Mouse (Mus musculus) MN1 (cell line): ENCODE measurements around the gene Col4a2.

Source experiments
- DNase-seq: peaks from one replicate; pipeline ENCODE4 v3.0.0-alpha.2; 2016; ENCODE audit warnings: low spot score

Gene Col4a2

DNA sequence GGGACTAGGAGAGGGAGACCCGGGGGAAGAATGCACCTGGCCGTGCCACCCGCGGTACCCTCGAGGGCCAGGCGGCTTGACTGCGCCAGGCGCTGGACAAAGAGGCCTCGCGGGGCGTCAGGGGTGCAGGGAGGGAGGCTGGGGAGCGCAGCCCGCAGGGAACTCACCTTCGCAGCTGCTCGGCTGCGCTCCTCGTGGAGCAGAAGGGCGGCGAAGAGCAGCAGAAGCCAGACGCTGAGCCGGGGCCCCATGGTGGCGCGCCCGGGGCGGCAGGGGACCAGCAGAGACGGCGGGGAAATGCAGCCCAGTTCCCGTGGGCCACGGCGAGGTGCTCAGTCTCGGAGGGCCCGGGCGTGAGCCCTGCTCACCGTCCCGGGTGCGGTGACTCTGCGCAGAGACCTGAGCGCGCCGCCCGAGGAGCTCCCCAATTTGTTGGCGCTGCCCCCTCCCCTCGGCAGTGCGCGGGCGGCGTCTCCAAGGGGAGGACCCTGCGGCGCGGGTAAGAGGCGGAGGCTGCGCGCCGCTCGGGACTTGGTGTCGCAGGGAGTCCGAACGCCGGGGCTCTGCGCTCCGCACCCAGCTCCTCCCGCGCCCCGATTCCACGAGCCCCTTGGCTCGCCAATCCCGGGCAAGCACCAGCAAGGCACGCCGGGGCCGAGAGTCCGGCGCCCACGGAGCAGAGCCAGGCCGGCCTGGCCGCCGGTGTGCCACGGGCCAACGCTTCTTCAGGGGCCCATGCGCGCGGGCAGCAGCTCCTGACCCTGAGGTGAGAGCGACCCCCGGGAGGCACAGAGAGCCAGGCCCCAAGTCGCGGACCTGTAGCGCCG lies at the start of gene Col4a2, which contains the start of gene Col4a1:
Col4a2 (plus strand) TSS at position 457 of the 827 bp plus-strand sequence.
Col4a1 (minus strand) TSS at position 478 of the 827 bp plus-strand sequence.
- DNase-seq: peak; percentile 49

DNA sequence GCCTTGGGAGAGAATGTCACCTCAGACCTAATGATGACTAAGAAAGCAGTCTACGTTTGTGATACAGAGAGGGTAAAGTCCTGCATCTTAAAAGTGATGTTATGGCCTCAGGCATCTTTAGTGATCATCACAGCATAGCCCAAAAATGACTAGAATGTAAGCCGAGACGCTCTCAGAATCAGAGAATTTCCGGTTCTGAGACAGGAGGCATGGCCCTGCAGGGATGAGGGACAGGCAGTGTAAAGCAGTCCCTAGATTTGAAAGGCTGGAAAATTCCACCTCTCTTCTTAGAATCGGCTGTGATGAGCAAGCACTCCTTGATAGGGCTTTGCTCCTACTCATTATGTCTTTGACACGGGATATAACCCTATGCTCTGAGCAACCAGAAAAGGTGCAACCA lies 48.8 kb upstream of the Col4a2 start:
- DNase-seq: no peak

DNA sequence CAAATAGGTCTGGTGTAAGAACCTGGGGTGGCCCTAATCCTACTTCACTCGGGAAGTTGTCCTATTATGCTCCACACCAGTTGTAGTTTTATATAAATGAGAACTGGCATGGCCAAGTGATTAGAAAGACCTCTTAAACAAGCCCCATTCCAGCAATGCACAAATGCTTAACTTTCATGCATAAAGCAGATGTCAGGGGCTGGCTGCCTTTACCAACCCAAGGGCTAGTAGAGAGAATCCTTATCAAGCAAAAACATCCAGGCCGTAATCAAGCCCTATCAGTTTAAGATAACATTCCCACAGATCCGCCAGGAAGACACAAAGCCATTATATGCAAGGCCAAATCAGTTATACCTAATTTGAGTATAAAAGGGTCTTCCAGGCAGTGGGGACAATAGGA lies 46.6 kb upstream of the Col4a2 start:
- DNase-seq: no peak

DNA sequence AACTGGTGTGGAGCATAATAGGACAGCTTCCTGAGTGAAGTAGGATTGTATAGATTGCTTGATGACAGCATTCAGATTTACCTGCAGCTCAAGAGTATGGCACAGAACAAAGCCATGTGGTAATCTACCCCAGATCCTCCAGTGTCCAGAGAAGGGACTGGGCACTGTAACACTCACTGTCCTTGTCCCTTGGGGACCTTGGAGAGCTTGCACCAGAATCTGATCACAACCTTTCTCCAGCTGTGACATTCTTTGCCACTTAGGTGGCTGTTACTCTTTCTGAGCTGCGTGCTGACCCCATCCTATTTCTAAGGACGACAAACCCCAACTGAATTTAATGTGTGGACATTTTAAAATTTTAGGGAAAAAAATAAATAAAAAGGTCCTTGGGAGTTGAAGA lies 46.1 kb upstream of the Col4a2 start:
- no peak for DNase-seq

DNA sequence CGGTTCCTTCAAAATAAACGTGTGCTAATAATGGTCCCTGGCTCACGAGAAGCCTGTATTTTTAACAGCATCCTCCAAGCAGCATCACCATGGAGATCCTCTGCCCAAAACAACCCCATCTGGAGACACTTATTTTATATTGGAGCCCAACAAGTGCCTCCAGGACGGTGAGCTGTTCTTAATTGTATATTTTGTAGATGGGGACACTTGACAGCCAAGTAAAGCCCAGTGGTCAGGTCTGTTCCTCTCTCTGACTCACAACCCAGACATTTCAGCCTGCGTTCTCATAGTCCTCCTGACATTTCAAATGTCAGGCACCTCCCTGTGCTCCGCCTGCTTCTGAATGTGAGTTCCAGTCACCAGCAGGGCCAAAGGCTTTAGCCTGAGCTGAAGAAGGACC lies 43.9 kb upstream of the Col4a2 start:
- DNase-seq: no peak

DNA sequence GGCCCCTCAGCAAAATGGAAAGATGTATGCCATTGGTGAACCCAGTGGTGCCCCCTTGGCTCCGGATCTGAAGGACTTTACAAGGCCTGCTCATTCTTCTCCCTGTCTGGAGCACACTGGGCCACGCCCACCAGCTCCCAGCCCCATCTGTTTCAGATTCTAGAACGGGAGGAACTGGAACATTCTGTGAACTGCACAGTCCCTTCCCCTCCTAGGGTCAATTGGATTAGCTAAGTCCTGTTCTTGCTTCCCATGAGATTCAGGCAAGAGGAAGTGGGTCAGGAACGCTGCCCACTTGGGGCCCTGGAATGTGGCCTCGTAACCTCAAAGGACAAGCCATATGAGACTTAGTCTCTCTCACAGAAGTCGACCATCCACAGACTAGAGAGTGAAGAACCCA lies 41.8 kb upstream of the Col4a2 start:
- no peak for DNase-seq

DNA sequence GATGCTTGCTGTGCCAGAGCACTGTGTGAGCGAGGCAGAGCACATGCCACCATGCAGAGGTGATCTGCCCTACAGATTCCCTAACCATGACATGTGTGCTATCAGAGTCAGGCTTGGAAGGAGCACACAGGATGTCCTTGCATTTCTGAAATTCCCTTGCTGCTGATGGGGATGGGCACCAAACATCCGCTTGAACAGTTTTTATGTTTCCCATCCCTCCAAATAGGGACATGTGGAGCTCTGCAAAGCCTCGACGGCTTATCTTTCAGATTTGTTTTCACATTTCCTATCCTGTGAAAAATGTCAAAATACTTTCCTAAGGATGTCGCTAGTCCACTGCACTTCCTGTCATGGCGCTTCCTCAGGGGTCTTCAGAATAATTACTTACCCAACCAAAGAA lies 40.4 kb upstream of the Col4a2 start:
- DNase-seq: no peak

DNA sequence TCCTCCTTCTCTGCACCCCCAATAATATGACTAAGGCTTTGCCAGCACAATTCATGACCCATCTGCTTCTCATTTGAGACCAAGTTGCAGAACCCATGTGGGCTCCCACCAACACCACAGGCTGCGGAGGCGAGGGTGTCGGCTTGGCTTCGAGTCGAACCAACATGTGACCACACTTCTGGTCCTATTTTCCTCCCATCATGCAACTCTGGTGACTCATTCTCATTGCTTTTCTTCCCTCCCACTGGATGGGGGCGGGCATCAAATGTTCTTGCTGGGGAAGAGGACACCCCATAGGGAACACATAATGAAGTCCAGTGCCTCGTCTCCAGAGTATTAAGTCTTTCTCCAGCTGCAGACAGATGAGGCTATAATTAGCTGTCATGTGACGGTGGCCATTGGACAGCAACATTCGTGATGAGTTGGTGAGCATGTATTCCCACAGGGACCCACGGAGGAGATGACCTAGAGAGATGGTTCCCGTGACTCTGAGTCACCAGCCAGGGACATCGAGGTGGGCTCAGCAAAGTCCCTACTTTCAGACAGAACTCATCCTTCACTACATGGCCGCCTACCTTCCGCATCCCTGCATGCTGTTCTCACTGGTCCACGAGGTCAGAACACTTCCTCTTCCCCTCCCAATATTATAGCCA lies 39.0 kb upstream of the Col4a2 start:
- DNase-seq: no peak

DNA sequence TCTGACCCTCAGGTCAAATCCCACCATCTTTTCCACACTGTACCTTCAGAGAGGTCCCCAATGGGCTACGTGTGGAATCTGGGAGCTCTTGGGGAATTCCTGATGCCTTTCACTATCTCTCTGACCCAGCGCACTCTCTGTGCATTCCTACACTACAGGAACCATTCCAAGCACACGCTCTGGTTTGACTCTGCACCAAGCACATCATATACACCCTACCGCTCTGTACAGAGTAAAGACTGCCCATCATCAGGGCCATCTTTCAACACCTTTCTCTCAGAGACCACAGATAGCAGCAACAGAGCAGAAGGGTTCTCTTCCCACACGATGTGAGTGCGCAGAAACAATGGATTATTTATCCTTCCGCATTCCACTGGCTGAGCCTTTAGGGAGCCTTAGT lies 38.2 kb upstream of the Col4a2 start:
- DNase-seq: no peak

DNA sequence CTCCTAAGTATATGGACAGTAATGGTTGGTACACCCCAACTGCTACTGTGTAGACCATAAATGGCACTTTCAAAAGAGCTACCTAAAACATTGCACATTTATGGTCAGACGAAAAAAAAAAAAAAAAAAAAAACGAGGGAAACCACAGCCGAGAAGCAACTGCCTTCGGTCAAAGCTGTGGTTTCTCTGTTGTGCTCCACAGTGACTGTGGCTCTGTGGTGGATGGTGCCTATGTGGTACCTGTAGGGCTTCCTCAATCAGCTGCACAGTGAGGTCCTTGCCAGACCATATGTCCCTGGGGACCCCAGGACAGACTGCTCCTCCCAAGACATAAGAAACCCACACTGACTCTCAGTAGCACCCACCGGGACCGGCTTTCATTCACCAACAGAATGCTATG lies 36.3 kb upstream of the Col4a2 start:
- no peak for DNase-seq

DNA sequence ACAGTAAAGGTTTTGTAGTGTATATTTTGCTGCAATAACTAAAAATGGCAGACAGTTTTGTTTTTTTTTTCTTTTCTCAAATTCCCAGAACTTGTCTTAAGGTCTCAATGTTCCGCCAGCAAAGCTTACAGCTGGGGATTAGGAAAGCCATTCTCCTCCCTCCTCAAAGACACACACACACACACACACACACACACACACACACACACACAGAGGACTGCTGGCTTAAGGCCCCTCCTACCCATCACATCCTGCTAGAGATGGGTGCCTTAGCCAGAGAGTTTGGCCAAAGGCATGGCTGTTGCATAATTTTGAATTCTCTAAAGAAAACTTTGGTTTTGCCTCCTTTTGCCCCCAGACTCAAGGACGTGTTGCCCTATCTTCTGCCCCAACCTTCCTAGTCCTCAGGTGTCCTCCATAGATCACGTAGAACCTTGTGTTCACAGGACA lies 35.0 kb upstream of the Col4a2 start:
- DNase-seq: no peak

DNA sequence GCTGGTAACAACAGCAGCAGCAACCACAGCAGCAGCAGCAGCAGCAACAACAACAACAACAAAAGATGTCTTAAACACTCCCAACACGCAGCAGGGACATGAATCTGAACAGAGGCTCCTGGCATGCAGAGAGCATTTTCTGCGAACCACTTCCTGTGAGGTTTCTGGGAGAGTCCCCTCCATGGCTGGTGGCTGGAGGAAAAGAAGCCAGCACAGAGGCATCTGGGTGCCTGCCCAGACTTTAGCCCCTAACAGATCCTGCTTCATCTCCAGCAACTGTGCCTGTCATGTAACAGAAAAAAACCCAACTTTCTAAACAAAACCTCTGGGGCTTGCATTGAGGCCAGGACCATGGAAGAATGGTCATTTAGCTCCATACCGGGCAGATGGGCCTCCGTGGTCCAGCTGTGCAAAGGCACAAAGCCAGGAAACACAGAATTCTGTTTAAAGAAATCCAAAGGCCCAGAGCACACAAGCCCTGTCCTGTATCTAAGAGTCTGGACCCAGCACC lies 34.4 kb upstream of the Col4a2 start:
- DNase-seq: no peak

DNA sequence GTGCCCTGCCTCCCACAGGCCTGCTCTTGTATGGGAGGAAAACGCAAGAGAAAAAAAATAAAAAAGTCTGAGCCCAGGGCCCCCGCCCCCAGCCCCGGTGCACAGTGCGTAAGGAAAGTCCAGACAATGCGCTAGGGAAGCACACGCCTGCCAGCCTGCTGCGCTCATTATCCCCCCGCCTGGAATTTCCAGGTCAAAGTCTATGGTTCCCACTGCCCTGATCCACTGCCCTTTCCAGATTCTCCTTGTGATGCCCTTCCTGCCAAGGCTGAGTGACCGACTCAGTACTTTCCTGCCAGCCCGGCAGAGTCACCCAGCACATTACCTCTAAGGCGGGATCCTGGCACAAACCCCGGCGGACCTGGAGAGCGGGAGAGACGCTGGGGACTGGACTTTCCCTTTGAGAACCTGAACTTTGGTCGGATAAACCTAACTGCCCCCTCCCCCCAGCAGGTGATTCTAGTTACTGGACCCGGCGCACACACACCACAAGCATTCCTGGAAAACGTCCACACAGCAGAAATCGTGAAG lies 33.2 kb upstream of the Col4a2 start:
- DNase-seq: no peak

DNA sequence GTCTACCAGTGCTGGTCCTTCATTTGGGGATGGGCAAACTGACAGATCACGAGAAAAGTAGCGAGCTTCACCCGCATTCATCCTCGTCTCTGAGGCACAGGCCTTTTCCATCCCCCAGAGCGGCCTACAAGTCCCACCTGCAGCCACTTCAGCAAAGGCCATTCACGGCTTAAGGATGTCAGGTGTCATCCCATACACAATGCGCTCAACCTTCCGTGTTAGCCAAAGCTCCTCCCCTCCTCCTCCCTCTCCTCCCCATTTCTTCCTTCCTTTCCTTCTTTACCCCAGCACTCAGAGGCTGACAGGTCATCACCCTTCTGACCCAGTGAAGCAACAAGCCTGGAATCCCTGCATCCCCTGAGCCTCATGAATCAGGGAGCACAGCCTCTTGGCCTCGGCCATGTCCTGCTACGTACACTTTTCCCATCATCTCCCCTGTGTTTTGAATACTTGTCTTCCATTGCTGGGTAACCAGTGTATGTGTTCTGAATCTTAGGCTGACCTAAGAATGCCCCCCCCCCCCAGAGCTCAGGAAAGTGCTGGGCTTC lies 31.8 kb upstream of the Col4a2 start:
- DNase-seq: no peak

DNA sequence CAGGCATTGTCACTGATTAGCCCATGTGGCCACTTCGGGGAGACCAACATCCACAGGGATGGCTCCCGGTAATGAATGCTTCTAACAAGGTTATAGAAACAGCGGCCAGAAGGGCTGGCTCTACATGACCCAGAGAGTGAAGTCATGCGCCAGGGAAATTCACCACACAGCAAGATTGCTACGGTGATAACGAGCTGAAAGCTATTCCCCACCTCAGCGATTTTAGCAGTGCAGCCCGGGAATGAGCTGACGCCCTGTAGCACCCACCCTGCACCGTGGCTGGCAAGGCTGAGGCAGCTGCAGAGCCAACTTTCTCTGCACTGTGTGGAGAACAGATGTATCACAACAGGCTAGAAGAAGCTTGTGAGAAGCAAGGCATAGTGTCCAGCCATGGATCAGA lies 30.5 kb upstream of the Col4a2 start:
- peak; percentile 30 for DNase-seq

DNA sequence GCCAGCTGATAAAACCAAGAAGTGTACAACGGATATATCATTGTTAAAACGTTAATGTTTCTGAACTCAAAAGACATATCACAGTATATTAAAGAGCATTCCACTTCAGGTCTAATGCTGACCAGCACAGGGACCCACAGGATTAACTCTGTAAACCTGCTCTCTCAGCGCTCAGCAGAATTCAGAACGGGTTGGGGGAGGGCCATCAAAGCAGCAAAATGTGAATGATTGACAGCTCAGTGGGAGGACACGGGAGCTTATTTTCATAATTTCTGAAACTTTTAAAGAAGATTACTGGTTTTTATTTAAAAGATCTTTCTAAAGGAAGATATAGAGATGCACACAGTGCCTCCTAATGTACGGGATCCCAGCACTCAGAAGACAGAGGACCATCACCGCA lies 29.9 kb upstream of the Col4a2 start:
- DNase-seq: no peak

DNA sequence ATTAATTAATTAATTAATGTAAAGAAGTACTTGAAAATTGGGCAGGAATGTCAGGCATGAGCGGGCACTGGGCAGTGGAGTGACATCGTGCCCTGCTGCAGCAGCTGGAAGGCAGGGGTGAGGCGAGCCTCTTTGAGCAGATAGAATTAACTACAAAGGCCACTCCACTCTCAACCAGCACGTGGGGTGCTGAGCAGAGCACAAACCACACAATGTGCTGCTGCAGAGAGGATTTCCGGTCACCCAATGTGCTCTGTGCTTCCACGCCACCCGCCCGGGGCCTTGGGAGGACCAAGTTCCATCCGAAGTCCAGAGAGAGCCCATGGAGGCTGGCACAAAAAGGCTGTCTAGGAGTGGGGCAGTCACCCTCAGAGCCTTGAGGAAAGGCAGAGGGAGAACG lies 29.4 kb upstream of the Col4a2 start:
- DNase-seq: no peak

DNA sequence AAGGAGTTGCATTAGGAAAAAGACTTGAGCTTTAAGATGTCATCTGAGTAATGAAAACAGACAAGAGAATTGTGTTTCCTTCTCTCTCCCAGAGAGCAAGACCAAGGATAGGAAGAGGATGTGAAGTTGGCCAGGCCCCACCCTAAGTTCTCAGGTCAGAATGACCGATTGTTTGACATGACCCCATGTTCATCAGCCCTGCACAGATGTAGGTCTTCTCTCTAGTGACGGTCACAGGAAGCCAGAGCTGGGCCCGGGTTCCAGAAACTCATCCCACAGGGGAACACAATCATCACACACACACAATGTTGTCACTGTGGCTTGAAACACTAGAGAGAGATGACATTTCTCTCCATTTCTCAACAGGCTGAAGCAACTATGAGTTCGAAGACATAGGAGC lies 27.2 kb upstream of the Col4a2 start:
- no peak for DNase-seq

DNA sequence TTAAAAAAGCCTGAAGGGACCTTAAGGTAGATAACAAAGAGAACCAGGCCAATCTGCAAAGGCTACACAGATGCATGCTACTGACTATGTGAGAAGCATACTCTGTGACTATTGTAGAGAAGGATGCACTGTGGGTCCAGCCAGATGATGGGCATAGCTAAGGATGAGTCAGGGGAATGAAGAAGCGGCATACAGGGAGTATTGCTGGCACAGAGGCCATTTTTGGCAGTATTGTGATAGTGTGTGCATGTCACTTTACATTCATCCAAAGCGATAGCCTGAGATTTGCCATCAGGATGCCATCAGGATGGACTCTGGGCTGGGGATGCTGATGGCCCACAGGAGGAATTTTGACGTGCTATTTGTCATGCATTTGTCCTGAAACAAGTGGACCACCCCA lies 25.5 kb upstream of the Col4a2 start:
- no peak for DNase-seq

DNA sequence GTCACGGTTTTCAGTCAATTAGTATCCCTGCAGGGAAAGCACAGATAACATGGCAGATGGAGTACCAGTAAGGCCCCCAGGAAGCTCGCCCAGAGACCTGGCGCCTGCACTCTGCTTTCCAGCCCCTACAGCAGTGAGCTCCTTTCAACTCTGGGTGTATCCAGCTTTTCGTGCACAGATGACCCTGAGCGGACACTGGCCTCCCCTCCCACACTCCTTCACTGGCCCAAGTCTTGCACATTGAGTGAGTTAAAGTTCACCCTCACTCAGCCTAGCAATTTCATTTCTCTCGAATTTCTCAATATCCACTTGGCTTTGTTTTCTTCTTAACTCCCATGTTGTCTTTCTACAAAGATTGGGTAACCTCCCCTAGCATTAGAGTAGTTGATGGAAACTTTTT lies 24.3 kb upstream of the Col4a2 start:
- DNase-seq: no peak

DNA sequence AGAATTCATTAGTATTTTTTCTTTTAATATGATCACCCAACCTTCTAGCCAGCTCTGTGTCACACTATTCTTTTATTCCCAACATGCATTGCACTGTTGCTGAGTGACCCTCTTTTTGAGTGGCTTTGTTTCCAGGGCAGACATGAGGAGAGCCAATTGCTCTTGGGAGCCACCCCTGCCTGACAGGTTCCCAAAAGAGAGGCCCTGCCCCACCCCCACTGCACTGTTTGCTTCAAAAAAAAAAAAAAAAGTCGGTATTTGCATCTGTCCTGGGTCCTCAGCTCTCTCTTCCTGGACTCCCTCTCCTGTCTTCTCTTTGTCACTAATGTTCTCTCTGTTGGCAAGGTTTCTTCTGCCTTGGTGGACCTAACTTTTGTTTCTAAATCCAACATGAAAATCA lies 22.1 kb upstream of the Col4a2 start:
- DNase-seq: no peak

DNA sequence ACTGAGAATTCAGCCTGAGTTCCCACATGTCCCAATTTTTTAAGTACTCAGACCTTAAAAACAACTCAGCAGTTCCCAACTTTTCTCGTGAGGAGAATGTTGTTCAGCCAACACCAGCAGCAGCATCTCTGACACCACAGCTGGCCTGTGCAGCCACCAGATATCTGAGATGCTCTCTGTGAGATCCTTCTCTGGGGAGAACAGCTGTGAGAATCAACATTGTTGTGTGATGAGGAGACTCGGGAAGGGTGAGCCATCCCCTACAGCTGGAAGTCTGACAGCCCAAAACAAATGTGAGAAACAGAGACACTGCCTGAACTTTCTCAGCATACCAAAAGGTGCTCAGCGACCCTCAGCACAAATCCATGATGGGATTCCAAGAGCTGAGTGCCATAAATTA lies 20.0 kb upstream of the Col4a2 start:
- no peak for DNase-seq
